Mouse (Mus musculus): ENCODE measurements around the gene Bcas3. TPM values are rescaled to one million over a fixed set of nuclear protein-coding genes. Genes with fewer than 3 reads are reported as not detected.

The Bcas3 gene
- total and polyA plus RNA-seq, 2 experiments from 2014 or later: 31.6 to 32.3 TPM

DNA sequence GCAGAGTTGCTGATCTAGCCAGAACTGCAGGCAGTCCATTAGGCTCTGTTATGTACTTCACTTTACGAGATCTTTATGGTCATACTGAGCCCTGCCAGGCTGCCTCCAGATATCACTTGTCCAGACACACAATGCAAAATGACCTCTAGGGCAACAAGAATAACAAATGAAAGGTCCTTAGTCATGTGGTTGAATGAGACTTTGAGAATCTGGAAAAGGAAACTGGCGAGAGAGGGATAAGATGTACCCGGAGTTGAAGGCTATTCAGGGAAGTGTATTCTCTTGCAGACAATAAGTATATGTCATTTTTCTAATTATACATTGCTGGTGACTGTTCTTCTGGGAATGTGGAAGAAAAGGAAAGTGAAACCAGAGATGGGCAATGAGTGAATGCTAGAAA lies 218.1 kb downstream of the Bcas3 start:
- 45% methylated on average over 3 of the region's 3 CpGs for WGBS
- DNase-seq (ENCODE audit: low spot score): no peak

GRCm38 (mm10) chr11:85571936-85572335 lies 219.0 kb downstream of the Bcas3 start:
- Histone ChIP-seq H3K4me3 (ENCODE audit: low read length) (no peak overlapping the region), H3K4me1 (ENCODE audit: insufficient read depth, low read length) (no peaks in the 10 kb centered on the region), H3K27ac (no peak overlapping the region), H3K9ac (replicated peaks; ENCODE audit: low read length) (no peak overlapping the region), H3K36me3 (ENCODE audit: insufficient read depth, low read length) (no peaks in the 10 kb centered on the region), H3K9me3 (ENCODE audit: low read length) (no peaks in the 10 kb centered on the region), H3K27me3 (ENCODE audit: insufficient read depth, low read length) (no peaks in the 10 kb centered on the region), H3K4me2 (ENCODE audit: low read depth, low read length) (no peak overlapping the region)
- WGBS: 60% methylated on average over 5 of the region's 5 CpGs
- ATAC-seq: no peak
- no peak for TF ChIP-seq CTCF (IDR thresholded peaks at IDR 0.05; ENCODE audit: low read depth)
- no peak for DNase-seq (ENCODE audit: low spot score)

More for the DNA sequence above, 218.1 kb downstream of the Bcas3 start:
- no peak overlapping the region for H3K4me2 ChIP-seq (ENCODE audit: low read depth, low read length)
- H3K9me3 ChIP-seq (ENCODE audit: low read length): no peaks in the 10 kb centered on the region
- no peak for ATAC-seq
- H3K36me3 ChIP-seq (ENCODE audit: insufficient read depth, low read length): no peaks in the 10 kb centered on the region
- TF ChIP-seq CTCF (IDR thresholded peaks at IDR 0.05; ENCODE audit: low read depth): no peak
- H3K9ac ChIP-seq (replicated peaks; ENCODE audit: low read length): no peak overlapping the region
- no peak overlapping the region for H3K4me3 ChIP-seq (ENCODE audit: low read length)
- no peak overlapping the region for H3K27ac ChIP-seq
- H3K4me1 ChIP-seq (ENCODE audit: insufficient read depth, low read length): no peaks in the 10 kb centered on the region
- H3K27me3 ChIP-seq (ENCODE audit: insufficient read depth, low read length): no peaks in the 10 kb centered on the region

GRCm38 (mm10) chr11:85572590-85572989 lies 219.6 kb downstream of the Bcas3 start:
- Histone ChIP-seq H3K9me3 (ENCODE audit: low read length) (no peaks in the 10 kb centered on the region), H3K4me2 (ENCODE audit: low read depth, low read length) (no peak overlapping the region), H3K9ac (replicated peaks; ENCODE audit: low read length) (no peak overlapping the region), H3K4me3 (ENCODE audit: low read length) (no peak overlapping the region), H3K27me3 (ENCODE audit: insufficient read depth, low read length) (no peaks in the 10 kb centered on the region), H3K27ac (no peak overlapping the region), H3K4me1 (ENCODE audit: insufficient read depth, low read length) (0 out of 2 replicates have a peak, but pooled peaks cover 3% of the 10 kb centered on the region), H3K36me3 (ENCODE audit: insufficient read depth, low read length) (no peaks in the 10 kb centered on the region)
- WGBS: 87% methylated on average over 3 of the region's 3 CpGs
- no peak for TF ChIP-seq CTCF (IDR thresholded peaks at IDR 0.05; ENCODE audit: low read depth)
- no peak for DNase-seq (ENCODE audit: low spot score)
- no peak for ATAC-seq

GRCm38 (mm10) chr11:85574496-85574895 lies 221.5 kb downstream of the Bcas3 start:
- WGBS: 15% methylated on average over 4 of the region's 4 CpGs
- 0 out of 2 replicates have a peak, but pooled peaks cover 5% of the 10 kb centered on the region for H3K4me1 ChIP-seq (ENCODE audit: insufficient read depth, low read length)
- no peak for ATAC-seq

DNA sequence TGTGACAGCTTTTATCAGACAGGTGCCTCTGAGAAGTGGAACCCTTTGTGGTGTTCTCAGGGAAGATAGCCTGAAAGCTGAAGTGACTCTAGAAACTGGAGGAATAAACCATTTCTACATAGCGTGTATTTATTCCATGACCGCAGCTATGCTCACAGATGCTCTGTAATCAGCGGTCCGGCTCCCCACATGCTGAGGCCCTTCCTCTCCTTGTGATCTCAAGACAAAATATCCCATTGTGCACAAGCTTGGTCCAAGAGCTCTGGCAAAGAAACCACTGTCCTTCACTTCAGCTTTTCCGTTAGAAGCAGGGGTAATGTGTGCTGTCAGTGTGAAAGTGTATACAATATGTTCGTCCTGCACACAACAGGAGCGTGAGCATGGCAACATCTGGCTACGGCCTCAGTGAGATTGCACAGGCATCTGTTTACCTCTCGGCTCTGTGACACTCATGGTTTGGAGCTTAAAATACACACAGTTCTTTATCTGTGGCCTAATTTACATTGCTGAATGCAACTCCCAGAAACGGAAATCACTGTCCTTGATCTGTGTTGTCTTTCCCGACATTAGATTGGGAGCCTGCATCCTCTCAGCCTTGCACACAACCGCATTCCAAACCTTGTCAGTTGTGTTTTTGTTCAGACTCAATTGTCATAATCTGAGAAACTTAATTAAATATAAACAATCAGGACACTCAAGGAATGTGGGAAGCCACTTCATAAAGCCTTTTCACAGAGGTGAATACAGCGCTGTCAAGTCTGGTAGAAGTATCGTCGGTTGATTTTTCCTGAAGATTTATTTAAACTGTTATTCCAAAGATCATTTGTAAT lies 225.1 kb downstream of the Bcas3 start:
- 50% methylated on average over 15 of the region's 15 CpGs for whole genome bisulfite sequencing
- no peak overlapping the region for H3K4me2 ChIP-seq (ENCODE audit: low read depth, low read length)
- 0 out of 2 replicates have a peak, but pooled peaks have one; percentile 32 for ATAC-seq
- no peak overlapping the region for H3K4me3 ChIP-seq (ENCODE audit: low read length)
- H3K27me3 ChIP-seq (ENCODE audit: insufficient read depth, low read length): no peaks in the 10 kb centered on the region
- H3K4me1 ChIP-seq (ENCODE audit: insufficient read depth, low read length): 0 out of 2 replicates have a peak, but pooled peaks cover 5% of the 10 kb centered on the region
- no peak for TF ChIP-seq CTCF (IDR thresholded peaks at IDR 0.05; ENCODE audit: low read depth)
- no peaks in the 10 kb centered on the region for H3K36me3 ChIP-seq (ENCODE audit: insufficient read depth, low read length)
- H3K9ac ChIP-seq (replicated peaks; ENCODE audit: low read length): no peak overlapping the region
- no peaks in the 10 kb centered on the region for H3K9me3 ChIP-seq (ENCODE audit: low read length)
- H3K27ac ChIP-seq: peak overlapping the region; percentile 45; the same call in 1 of the 2 replicates
- peak; percentile 25 for DNase-seq (ENCODE audit: low spot score)

More at GRCm38 (mm10) chr11:85574496-85574895, 221.5 kb downstream of the Bcas3 start:
- Histone ChIP-seq H3K9me3 (ENCODE audit: low read length) (no peaks in the 10 kb centered on the region), H3K27ac (no peak overlapping the region), H3K27me3 (ENCODE audit: insufficient read depth, low read length) (no peaks in the 10 kb centered on the region), H3K9ac (replicated peaks; ENCODE audit: low read length) (no peak overlapping the region), H3K36me3 (ENCODE audit: insufficient read depth, low read length) (no peaks in the 10 kb centered on the region), H3K4me2 (ENCODE audit: low read depth, low read length) (no peak overlapping the region), H3K4me3 (ENCODE audit: low read length) (no peak overlapping the region)
- TF ChIP-seq CTCF (IDR thresholded peaks at IDR 0.05; ENCODE audit: low read depth): no peak
- DNase-seq (ENCODE audit: low spot score): no peak

- WGBS: 75% methylated on average over 8 of the region's 8 CpGs
- Histone ChIP-seq H3K27ac (no peak overlapping the region), H3K4me2 (ENCODE audit: low read depth, low read length) (no peak overlapping the region), H3K9ac (replicated peaks; ENCODE audit: low read length) (no peak overlapping the region), H3K4me3 (ENCODE audit: low read length) (no peak overlapping the region), H3K9me3 (ENCODE audit: low read length) (no peaks in the 10 kb centered on the region), H3K27me3 (ENCODE audit: insufficient read depth, low read length) (no peaks in the 10 kb centered on the region), H3K4me1 (ENCODE audit: insufficient read depth, low read length) (no peaks in the 10 kb centered on the region), H3K36me3 (ENCODE audit: insufficient read depth, low read length) (no peaks in the 10 kb centered on the region)
- no peak for TF ChIP-seq CTCF (IDR thresholded peaks at IDR 0.05; ENCODE audit: low read depth)
- no peak for DNase-seq (ENCODE audit: low spot score)
- ATAC-seq: no peak
These were observed 231.1 kb downstream of the Bcas3 start for GRCm38 (mm10) chr11:85584086-85584485.

DNA sequence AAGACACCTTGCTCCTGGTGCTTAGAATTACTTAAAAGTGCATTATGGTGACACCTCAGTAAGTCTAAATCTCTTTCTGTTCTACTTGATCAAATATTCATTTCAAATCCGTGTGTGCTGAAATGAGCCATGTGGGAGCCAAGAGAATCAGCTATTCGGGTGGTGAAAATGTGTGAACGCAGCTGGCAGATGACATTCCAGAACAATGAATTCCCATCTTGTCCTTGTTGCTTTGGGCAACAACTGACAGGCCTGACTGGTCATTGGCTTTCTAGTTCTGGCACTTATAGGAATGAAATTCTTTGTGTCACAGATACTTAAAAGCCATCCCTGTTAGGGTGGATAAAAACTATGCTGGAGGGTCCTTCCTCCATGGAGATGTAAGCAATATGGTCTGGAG lies 240.7 kb downstream of the Bcas3 start:
- Histone ChIP-seq H3K9ac (replicated peaks; ENCODE audit: low read length) (no peak overlapping the region), H3K27ac (no peak overlapping the region), H3K4me2 (ENCODE audit: low read depth, low read length) (no peak overlapping the region), H3K9me3 (ENCODE audit: low read length) (no peaks in the 10 kb centered on the region), H3K27me3 (ENCODE audit: insufficient read depth, low read length) (no peaks in the 10 kb centered on the region), H3K4me3 (ENCODE audit: low read length) (no peak overlapping the region), H3K4me1 (ENCODE audit: insufficient read depth, low read length) (no peaks in the 10 kb centered on the region), H3K36me3 (ENCODE audit: insufficient read depth, low read length) (no peaks in the 10 kb centered on the region)
- TF ChIP-seq CTCF (IDR thresholded peaks at IDR 0.05; ENCODE audit: low read depth): no peak
- ATAC-seq (no peak), DNase-seq (ENCODE audit: low spot score) (peak; percentile 9)
- 50% methylated on average over 3 of the region's 3 CpGs for WGBS
